Mouse (Mus musculus): Measurements from ENCODE around the gene Tmod2.
"Not testable (repeated sequence)": the region's sequence is repeated elsewhere in the genome, so short reads cannot be mapped to it uniquely, and the experiment has no call there.

Tmod2 gene

DNA sequence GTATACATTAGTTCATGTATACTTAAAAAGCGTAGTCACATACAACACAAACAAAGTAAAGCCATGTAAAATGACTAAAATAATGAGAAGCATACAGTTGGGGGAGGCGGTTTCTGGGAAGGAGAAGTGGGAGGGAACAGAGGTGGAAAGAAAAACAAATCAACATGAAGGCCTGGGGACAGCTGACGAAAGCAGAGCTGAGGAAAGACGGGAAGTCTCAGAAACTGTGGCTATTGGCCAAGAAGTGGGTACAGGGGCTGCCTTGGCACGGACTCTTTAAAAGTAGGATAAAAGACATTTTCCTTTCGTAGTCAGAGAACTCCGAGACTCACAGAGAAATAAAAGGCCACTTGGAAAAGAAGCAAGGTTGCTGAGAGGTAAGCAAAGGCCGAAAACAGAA, 62.1 kb downstream of the Tmod2 start:
- no peak for DNase-seq (ENCODE audit: low read depth)

DNA sequence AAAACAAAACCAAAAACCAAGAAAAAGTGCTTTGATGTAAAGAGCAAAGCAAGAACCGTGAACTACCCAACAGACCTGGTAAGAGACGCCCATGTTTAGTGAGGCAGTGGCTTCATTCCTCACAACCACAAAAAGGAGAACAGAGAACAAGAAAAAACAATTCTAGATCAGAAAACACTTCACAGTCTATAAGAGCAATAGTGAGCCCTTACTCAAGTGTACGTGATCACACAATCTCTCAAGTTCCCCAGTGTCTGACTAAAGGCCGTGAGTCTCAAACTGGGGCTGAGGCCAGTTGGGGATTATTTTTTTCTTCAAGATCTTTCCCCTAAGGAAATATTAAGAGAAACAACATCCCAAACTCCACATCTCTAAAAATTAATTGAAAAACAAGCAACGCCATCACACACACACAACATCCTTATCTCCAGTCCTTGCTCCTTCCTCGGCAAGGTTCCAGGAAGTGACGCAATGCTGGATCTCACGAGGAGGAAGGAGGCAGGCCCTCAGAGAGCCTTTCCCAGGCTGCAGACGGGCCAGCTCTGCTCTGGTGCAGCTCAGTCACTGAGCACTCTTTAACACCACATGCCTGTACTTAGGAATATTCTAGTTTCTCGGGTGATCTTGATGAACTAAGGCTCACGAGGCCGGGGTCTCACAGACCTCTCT, 64.1 kb downstream of the Tmod2 start:
- DNase-seq (ENCODE audit: low read depth): peak; percentile 64

DNA sequence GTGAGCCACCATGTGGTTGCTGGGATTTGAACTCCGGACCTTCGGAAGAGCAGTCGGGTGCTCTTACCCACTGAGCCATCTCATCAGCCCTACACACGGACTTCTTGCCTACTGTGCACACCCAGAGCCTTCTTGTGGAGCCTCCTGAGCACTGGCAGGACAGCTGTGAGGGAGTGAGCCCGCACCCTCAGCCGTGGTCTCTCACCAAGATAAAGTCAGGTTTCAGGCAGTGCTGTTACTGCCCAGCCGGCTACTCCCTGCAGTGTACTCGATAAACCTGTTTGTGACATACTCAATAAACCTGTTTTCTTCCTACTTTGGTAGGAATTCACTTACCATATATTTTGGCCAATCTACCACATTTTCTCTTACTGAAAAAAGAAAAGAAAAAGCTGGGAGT, 65.6 kb downstream of the Tmod2 start:
- DNase-seq (ENCODE audit: low read depth): no peak

DNA sequence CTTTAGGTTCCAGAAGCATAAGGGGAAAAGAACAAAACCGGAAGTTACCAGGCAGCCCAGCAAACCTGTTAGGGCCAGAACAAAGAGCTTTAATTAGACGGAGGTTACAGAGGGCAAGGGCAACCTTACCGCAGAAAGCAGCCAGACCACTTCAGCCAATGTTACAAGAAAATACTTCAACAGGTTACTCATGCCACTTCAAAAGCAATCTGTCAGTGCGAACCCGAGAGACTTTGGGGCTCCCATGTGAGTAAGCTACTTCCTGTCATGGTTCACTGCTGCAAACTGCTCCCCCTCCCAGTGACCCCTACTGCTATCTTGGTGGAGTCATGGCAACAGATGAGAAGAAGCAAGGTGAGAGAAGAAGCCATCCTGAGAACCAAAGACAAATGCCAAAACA, 69.6 kb downstream of the Tmod2 start:
- DNase-seq (ENCODE audit: low read depth): no peak

DNA sequence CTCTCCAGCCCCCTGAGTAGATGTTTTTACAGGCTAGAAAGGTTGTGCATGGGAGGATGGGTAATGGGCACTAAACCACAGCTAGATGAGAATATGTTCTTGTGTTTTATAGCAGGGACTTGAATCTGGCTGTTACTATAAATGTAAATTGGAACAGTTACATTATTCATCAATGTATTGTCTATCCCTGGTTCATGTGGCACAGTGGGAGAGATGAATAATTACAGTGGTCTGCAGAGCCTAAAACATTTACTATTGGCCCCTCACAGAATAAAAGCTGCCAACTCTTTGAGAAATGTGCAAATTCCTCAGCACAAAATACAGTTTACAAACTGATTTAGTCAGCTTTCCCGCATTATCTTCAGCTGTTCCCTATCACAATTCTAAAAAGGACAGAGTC, 74.7 kb downstream of the Tmod2 start:
- no peak for DNase-seq (ENCODE audit: low read depth)

DNA sequence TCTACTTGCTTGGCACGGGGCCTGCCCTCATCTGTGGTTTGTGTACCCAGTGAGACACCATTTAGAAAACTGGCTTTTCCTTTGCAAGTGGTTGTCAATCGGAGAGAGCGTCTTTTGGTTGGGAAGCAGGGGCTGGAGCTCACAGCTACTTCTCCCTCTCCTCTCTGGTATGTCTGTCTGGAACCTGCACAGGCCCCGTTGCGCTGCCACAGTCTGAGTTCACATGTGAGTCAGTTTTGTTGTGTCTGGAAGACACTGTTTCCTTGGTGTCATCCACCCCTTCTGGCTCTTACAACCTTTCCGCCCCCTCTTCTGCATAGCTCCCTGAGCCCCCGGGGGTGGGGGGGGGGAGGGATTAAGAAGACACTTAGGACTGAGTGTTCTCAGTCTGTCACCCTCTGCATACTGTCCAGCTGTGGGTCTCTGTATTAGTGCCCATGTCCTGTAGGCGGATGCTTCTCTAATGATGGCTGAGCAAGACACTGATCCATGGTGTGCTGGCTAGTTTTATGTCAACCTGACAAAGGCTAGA, 76.6 kb downstream of the Tmod2 start:
- DNase-seq (ENCODE audit: low read depth): no peak

DNA sequence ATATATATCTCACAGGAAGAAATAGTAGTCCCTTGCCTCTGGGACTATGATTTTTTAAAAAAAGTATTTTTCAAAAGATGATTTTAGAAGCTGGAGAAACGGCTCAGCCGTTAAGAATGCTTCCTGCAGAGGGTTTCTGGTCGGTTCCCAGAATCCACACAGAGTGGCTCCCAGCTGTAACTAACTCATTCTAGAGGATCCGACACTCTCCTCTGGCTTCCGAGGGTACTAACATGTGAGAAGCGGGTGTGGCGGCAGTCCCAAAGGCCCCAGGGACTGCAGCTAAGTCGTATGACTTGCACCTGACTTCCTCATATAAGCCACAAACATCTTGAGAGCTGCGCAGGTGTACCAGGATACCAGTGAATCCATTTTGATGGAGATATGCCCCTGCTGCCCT, 78.1 kb downstream of the Tmod2 start:
- not testable (repeated sequence) for DNase-seq (ENCODE audit: low read depth)

DNA sequence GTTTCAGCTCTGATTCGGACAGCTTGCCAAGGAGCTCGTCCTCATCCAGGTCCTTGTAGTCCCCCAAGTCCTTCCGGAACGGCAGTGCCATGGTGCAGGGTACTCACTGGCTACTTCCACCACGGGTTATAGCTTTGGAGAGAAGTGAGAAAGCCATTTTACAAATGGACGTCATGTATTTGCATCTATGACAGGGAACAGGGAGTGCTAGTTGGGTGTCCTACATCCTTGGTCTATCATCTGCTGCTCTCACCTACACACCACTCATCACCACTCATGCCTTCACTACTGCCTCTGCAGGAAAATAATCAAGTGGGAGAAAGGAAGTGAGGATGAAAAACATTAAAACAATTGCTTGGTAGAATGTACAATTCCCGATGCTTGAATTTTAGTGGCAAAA, 78.7 kb downstream of the Tmod2 start:
- DNase-seq (ENCODE audit: low read depth): no peak

DNA sequence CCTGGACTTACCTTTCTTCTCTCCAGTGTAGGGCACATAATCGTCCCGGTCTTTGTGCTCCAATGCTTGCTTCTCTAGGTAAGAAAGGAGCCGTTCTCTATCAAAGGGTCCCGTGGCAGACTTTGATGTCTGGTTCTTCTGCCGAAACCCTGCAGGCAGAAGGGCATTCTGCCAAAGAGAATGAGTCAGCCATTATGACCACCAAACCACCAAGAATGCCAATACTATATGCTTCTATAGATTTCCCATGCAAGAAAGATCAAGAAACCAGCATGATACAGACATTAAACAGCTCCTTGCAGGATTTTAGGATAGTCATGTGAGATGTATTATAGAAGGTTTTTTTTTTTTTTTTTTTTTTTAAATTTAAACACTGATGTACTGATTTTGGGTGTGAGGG, 81.8 kb downstream of the Tmod2 start:
- DNase-seq (ENCODE audit: low read depth): peak; percentile 59

DNA sequence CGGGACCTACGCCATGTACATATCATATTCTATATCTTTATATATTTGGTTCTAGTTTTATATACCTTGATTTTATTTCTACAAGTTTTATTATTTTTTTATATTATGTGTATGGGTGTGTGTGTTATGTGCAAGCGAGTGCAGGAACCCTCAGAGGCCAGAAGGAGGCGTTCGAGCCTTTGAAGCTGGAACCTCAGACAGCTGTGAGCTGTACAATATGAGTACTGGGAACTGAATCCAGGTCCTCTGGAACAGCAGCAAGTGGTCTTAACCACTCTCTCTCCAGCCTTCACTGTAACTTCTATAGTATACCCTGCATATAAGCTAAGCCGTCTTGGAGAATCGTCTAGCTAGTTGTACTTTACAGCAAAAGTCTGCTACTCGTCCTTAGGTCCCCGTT, 83.0 kb downstream of the Tmod2 start:
- no peak for DNase-seq (ENCODE audit: low read depth)

DNA sequence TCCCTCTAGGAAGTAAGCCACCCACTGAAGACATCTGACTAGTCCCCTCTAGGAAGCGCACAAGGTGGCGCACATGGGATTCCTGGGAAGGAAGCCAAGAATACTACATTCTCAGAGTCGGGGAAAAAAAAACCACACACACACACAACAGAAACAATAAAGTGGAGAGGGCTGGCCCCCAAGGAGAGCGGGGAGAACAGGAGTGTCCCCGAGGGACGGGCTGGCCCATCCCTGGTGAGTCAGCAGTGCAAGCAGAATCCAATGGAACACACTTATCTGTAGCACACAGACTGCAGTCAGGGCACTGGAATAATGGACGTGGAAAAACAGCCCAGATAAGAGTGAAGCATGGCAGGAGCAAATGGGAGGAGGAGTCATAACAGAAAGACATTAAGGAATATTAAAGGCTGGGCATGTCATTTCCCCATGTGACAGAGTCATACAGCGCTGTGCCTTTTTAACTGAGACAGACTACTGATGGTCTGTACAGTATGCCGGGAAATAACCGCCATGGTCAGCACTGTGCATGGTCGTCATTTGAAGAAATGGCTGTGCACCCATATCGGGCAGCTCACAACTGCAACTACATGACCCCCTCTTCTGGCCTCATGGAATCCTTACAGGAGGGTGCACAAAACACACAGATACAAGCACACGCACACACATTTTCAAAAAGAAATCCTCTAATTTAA, 83.6 kb downstream of the Tmod2 start:
- DNase-seq (ENCODE audit: low read depth): peak; percentile 43

DNA sequence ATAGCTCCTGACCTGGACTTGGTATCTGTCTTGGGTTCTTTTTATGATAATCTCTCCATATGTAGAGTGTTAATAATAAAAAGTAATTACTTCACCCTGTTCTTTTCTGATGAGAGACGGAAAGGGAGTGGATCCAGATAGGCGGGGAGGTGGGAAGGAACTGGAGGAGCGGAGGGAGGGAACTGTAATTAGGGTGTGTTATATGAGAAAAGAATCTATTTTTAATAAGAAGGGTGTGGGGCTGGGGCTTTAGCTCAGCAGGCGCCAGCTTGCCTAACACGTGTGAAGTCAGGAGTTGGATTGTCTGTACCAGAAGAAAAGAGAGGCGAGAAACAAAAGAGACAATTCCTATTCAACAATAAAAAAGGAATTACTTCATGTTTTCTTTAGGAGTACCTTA, 87.5 kb downstream of the Tmod2 start:
- DNase-seq (ENCODE audit: low read depth): no peak

DNA sequence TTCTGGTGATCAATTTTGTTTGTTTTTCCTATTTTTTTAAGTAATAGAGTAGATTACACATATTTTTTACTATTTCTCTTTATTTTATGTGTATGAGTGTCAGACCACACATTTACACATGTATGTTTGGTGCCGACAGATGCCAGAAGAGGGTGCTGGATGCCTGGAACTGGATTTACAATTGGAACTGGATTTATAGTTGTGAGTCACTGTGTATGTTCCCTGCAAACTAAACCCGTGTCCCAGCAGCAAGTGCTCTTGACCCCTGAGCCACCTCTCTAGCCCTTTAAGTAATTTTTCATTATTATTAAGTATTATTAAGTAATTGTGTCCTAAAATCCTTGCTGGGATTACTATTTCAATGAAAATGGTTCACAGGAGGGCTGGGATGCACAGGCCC, 88.9 kb downstream of the Tmod2 start:
- peak; percentile 18 for DNase-seq (ENCODE audit: low read depth)

DNA sequence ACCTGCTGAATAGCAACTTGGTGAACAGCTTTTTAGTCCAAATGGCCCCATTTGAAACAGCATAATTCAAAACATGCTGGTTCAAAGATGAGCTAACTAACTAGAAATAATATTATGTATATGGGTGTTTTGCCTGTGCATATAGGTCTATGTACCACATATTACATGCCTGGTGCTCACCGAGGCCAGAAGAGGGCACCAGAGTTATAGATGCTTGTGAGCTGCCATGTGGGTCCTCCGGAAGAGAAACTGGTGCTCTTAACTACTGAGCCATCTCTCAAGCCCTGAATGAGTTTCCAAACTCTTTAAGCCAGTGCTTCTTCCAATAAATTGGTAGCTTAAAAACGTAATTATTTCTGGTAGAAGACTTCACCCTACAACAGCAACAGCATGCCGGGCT, 89.3 kb downstream of the Tmod2 start:
- DNase-seq (ENCODE audit: low read depth): peak; percentile 75

DNA sequence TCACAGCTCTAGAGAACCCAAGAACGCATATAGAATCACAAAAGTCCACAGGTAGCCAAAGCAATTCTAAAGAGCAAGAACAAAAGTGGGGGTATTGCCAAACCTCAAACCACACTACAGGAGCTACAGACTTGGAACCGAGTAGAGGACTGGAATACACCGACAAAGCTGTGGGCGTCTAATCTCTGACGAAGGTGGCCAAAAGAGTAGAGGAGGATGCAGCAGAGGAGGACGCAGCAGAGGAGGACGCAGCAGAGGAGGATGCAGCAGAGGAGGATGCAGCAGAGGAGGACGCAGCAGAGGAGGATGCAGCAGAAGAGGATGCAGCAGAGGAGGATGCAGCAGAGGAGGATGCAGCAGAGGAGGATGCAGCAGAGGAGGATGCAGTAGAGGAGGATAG, 90.2 kb downstream of the Tmod2 start:
- no peak for DNase-seq (ENCODE audit: low read depth)

DNA sequence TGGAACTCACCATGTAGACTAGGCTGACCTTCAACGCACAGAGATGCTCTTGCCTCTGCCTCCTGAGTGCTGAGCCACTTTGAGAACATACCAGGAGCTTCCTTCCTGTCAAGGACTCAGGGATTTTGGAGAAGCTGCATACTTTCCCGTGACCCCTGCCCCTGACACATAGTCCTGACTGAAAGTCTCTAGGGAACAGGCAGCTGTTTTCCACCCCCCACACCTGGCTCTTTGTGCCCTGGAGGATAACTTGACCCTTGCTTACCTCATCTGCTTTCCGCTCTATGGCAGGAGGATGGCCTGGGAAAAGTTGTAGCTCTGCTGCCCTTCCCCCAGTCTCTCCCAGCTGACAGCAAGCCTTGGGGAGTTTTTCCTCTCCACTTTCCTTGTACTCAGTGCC, 93.4 kb downstream of the Tmod2 start:
- no peak for DNase-seq (ENCODE audit: low read depth)
